In the genomic region with DNA sequence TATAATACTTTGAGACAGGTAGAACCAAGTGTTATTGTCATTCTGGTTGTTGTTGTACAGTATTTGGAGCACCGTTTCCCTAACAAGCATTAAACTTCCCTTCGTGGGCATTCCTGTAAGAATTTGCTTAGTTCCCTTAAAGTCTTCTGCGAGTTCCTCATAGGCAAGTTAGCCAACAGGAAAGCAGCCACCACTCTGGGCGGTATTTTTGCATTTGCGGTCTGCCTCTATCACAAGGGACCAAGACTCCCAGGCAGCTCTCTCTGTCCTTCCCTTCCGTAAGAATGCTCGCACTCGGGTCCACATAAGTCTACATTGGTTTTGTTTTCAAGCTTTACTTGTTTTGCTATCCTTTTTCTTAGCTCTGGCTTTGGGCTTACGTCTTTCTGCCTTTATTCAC, we compare ENCODE assay signal across 19 mouse cellular contexts. TPM values are rescaled to one million over a fixed set of nuclear protein-coding genes. Genes with fewer than 3 reads are reported as not detected.
DNase-seq lines count a peak whose midpoint lies in the region; ATAC-seq and TF ChIP-seq lines count a peak whose summit lies in the region.
"Had no signal": no experiment of that assay in that cellular context is flagged by ENCODE, and none has a peak within 500 bp of the region (broad histone marks: within the 10 kb centered on the region; RNA-seq: fewer than 3 reads in every experiment).

No protein-coding gene starts in this region.

- ATAC-seq in granulocyte monocyte progenitor cell, adult 5-6 weeks (replicated peaks; ENCODE audit: poor library complexity, severe bottlenecking) = peak; percentile 97
- ATAC-seq in liver, embryonic 11.5 days (replicated peaks; ENCODE audit: low FRiP score) = no peak
- no peak for ATAC-seq in liver, postnatal 0 days
- ATAC-seq in forebrain, embryonic 16.5 days = no peak
- ATAC-seq: forebrain, embryonic 15.5 days; hindbrain, embryonic 16.5 days had no signal

- TF ChIP-seq EP300 in liver, postnatal 0 days (IDR thresholded peaks at IDR 0.05; ENCODE audit: low read depth) = no peak

- no peak overlapping the region for H3K4me3 ChIP-seq in liver, embryonic 11.5 days (ENCODE audit: low read depth, low read length)
- no peak overlapping the region for H3K4me3 ChIP-seq in liver, postnatal 0 days (ENCODE audit: low read depth, low read length)
- no peak overlapping the region for H3K4me3 ChIP-seq in forebrain, embryonic 16.5 days (replicated peaks; ENCODE audit: low read length)
- H3K4me3 ChIP-seq: embryonic facial prominence, embryonic 12.5 days; forebrain, embryonic 15.5 days; heart, embryonic 13.5 days; hindbrain, embryonic 12.5 days had no signal

- H3K4me2 ChIP-seq in liver, embryonic 11.5 days = peak overlapping the region; percentile 24
- peak overlapping the region; percentile 26 for H3K4me2 ChIP-seq in liver, postnatal 0 days (ENCODE audit: low read depth, low read length)
- H3K4me2 ChIP-seq in forebrain, embryonic 16.5 days (ENCODE audit: low read length) = no peak overlapping the region
- H3K4me2 ChIP-seq: embryonic facial prominence, embryonic 12.5 days; forebrain, embryonic 15.5 days; heart, embryonic 13.5 days; hindbrain, embryonic 12.5 days had no signal

- no peaks in the 10 kb centered on the region for H3K9me3 ChIP-seq in liver, embryonic 11.5 days (ENCODE audit: control insufficient read depth, low read length)
- no peaks in the 10 kb centered on the region for H3K9me3 ChIP-seq in liver, postnatal 0 days (ENCODE audit: low read length)
- no peaks in the 10 kb centered on the region for H3K9me3 ChIP-seq in forebrain, embryonic 16.5 days (ENCODE audit: control insufficient read depth, low read length)
- H3K9me3 ChIP-seq: embryonic facial prominence, embryonic 12.5 days; forebrain, embryonic 15.5 days; heart, embryonic 13.5 days; hindbrain, embryonic 12.5 days had no signal

- H3K27ac ChIP-seq in liver, embryonic 11.5 days (ENCODE audit: low read depth, low read length) = no peak overlapping the region
- H3K27ac ChIP-seq in liver, postnatal 0 days (ENCODE audit: low read depth) = no peak overlapping the region
- no peak overlapping the region for H3K27ac ChIP-seq in forebrain, embryonic 16.5 days (ENCODE audit: low read length)
- H3K27ac ChIP-seq: embryonic facial prominence, embryonic 12.5 days; forebrain, embryonic 15.5 days; heart, embryonic 13.5 days; hindbrain, embryonic 12.5 days had no signal

- no peak for TF ChIP-seq CTCF in liver, postnatal 0 days (IDR thresholded peaks at IDR 0.05; ENCODE audit: low read depth)

- H3K27me3 ChIP-seq in liver, embryonic 11.5 days (replicated peaks; ENCODE audit: control insufficient read depth, insufficient read depth, low read length) = no peaks in the 10 kb centered on the region
- no peaks in the 10 kb centered on the region for H3K27me3 ChIP-seq in liver, postnatal 0 days (ENCODE audit: insufficient read depth, low read length)
- no peaks in the 10 kb centered on the region for H3K27me3 ChIP-seq in forebrain, embryonic 16.5 days (replicated peaks; ENCODE audit: control insufficient read depth, insufficient read depth, low read length)
- H3K27me3 ChIP-seq: embryonic facial prominence, embryonic 12.5 days; forebrain, embryonic 15.5 days; heart, embryonic 13.5 days; hindbrain, embryonic 12.5 days had no signal

- H3K4me1 ChIP-seq in liver, embryonic 11.5 days (replicated peaks; ENCODE audit: control insufficient read depth, insufficient read depth, low read length) = no peaks in the 10 kb centered on the region
- H3K4me1 ChIP-seq in liver, postnatal 0 days (ENCODE audit: insufficient read depth) = no peaks in the 10 kb centered on the region
- H3K4me1 ChIP-seq in forebrain, embryonic 16.5 days (replicated peaks; ENCODE audit: control insufficient read depth, insufficient read depth, low read length) = peaks cover 3% of the 10 kb centered on the region; the same call in 1 of the 2 replicates
- H3K4me1 ChIP-seq: embryonic facial prominence, embryonic 12.5 days; forebrain, embryonic 15.5 days; hindbrain, embryonic 12.5 days had no signal

- 70% methylated on average over 9 of the region's 9 CpGs for WGBS in liver, embryonic 11.5 days
- WGBS in liver, postnatal 0 days (ENCODE audit: insufficient replicate concordance) = 64% methylated on average over 9 of the region's 9 CpGs
- 88% methylated on average over 9 of the region's 9 CpGs for WGBS in forebrain, embryonic 16.5 days

- no peak for DNase-seq in liver, embryonic 11.5 days (ENCODE audit: low spot score)
- no peak for DNase-seq in liver, postnatal 0 days
- no peak for DNase-seq in embryo, embryonic 9.5 days (ENCODE audit: extremely low spot score)
- DNase-seq in right cerebral cortex, postnatal 14 days = no peak
- DNase-seq: adrenal gland, adult 2 months; adrenal gland, postnatal 25 days; cerebellum, adult 2 months; cerebellum, postnatal 10 days; embryo, embryonic 11 days; gastrocnemius, postnatal 14 days; heart, adult 11 months; heart, postnatal 36 days had no signal

- H3K36me3 ChIP-seq in liver, embryonic 11.5 days (ENCODE audit: control insufficient read depth, insufficient read depth, low read length) = no peaks in the 10 kb centered on the region
- no peaks in the 10 kb centered on the region for H3K36me3 ChIP-seq in liver, postnatal 0 days (replicated peaks; ENCODE audit: insufficient read depth, low read length)
- no peaks in the 10 kb centered on the region for H3K36me3 ChIP-seq in forebrain, embryonic 16.5 days (ENCODE audit: control insufficient read depth, insufficient read depth)
- H3K36me3 ChIP-seq: embryonic facial prominence, embryonic 12.5 days; forebrain, embryonic 15.5 days; heart, embryonic 13.5 days; hindbrain, embryonic 12.5 days had no signal

- no peak overlapping the region for H3K9ac ChIP-seq in liver, embryonic 11.5 days (ENCODE audit: low read depth, low read length)
- no peak overlapping the region for H3K9ac ChIP-seq in liver, postnatal 0 days (replicated peaks)
- no peak overlapping the region for H3K9ac ChIP-seq in forebrain, embryonic 16.5 days (replicated peaks; ENCODE audit: low read depth, low read length)
- H3K9ac ChIP-seq: embryonic facial prominence, embryonic 12.5 days; forebrain, embryonic 15.5 days; heart, embryonic 13.5 days; hindbrain, embryonic 12.5 days had no signal

RNA-seq across cellular contexts. Expression of a gene that starts 37.3 kb away (rescaled TPM):
- 34.7 and 59.2 TPM in 2 replicates for total RNA-seq in granulocyte monocyte progenitor cell, adult 5-6 weeks (2014; fragmentation: Nextera tagmentation)
- 14.6 and 20.7 TPM in 2 replicates for total RNA-seq in granulocyte monocyte progenitor cell, adult 5-6 weeks (2017)
- polyA plus RNA-seq in liver, embryonic 11.5 days (2014; fragmentation: Nextera tagmentation; extraction: Ambion mirVana) = 2.5 TPM in 2 replicates
- 2.5 and 3.0 TPM in 2 replicates for polyA plus RNA-seq in liver, postnatal 0 days (2015; fragmentation: Nextera tagmentation; extraction: Ambion mirVana)
- 0.88 TPM in 1 of 2 replicates, not detected in the other for polyA plus RNA-seq in forebrain, embryonic 16.5 days (2015; fragmentation: Nextera tagmentation; extraction: Ambion mirVana)
- polyA plus RNA-seq: adrenal gland, adult 2 months; hindbrain, embryonic 12.5 days had no signal
